Mouse (Mus musculus) stomach, embryonic 16.5 days (tissue): ENCODE results near the gene S100a7a. TPM values are rescaled to one million over a fixed set of nuclear protein-coding genes. Genes with fewer than 3 reads are reported as not detected.

Source experiments
- polyA plus RNA-seq: library from polyadenylated mRNA; unstranded; fragments of >200 nt; fragmentation: Nextera tagmentation; extraction: Ambion mirVana; gene quantifications from 2 replicates; pipeline ENCODE4 v1.2.1, GENCODE M21; 2015

The S100a7a gene
- polyA plus RNA-seq, 1 experiment from 2014 or later = 9.8 TPM

Other genes with a start within 250 kb of the S100a7a start
- gene Ints3, start 220.4 kb upstream of the S100a7a start, polyA plus RNA-seq = 22.4 and 23.0 TPM in 2 replicates
- 5.9 and 6.4 TPM in 2 replicates for gene Npr1, start 188.2 kb upstream of the S100a7a start, polyA plus RNA-seq
- gene Ilf2, start 177.9 kb upstream of the S100a7a start, polyA plus RNA-seq = 137 and 147 TPM in 2 replicates
- gene Snapin, start 163.0 kb upstream of the S100a7a start, polyA plus RNA-seq = 77.5 and 79.1 TPM in 2 replicates
- gene Chtop, start 144.5 kb upstream of the S100a7a start, polyA plus RNA-seq = 92.7 and 105 TPM in 2 replicates
- gene S100a1, start 139.6 kb upstream of the S100a7a start, polyA plus RNA-seq = 85.3 and 99.1 TPM in 2 replicates
- 37.3 and 44.1 TPM in 2 replicates for gene S100a13, start 139.6 kb upstream of the S100a7a start, polyA plus RNA-seq
- gene S100a14, start 127.2 kb upstream of the S100a7a start, polyA plus RNA-seq = 149 and 199 TPM in 2 replicates
- 407 and 487 TPM in 2 replicates for gene S100a16, start 116.8 kb upstream of the S100a7a start, polyA plus RNA-seq
- 2.6 and 5.0 TPM in 2 replicates for gene S100a3, start 93.4 kb upstream of the S100a7a start, polyA plus RNA-seq
- 0.93 and 1.3 TPM in 2 replicates for gene S100a2, start 63.8 kb upstream of the S100a7a start, polyA plus RNA-seq
- not detected in 2 replicates for gene Gm42674, start 52.1 kb upstream of the S100a7a start, polyA plus RNA-seq
- gene S100a4, start 50.2 kb upstream of the S100a7a start, polyA plus RNA-seq = 12.5 and 15.1 TPM in 2 replicates
- 4.5 and 5.2 TPM in 2 replicates for gene S100a5, start 45.5 kb upstream of the S100a7a start, polyA plus RNA-seq
- 820 and 892 TPM in 2 replicates for gene S100a6, start 41.1 kb upstream of the S100a7a start, polyA plus RNA-seq
- 235 and 367 TPM in 2 replicates for gene S100a8, start 15.0 kb downstream of the S100a7a start, polyA plus RNA-seq
- 151 and 235 TPM in 2 replicates for gene S100a9, start 41.7 kb downstream of the S100a7a start, polyA plus RNA-seq
- gene Pglyrp4, start 72.9 kb downstream of the S100a7a start, polyA plus RNA-seq = 0.06 and 0.36 TPM in 2 replicates
- not detected in 2 replicates for gene Gm5849, start 123.9 kb downstream of the S100a7a start, polyA plus RNA-seq